Mouse (Mus musculus) limb, embryonic 12.5 days (tissue): ENCODE data around the gene Nap1l1. TPM values are rescaled to one million over a fixed set of nuclear protein-coding genes. Genes with fewer than 3 reads are reported as not detected.

Experiments
- ATAC-seq: fragments of 200-750 bp; cut with Nextera tagmentation; 2 replicates; pipeline ENCODE4 v1.8.0; 2017; ENCODE audit warnings: low read depth, moderate TSS enrichment; ENCODE audit not compliant: insufficient number of reproducible peaks, insufficient read depth, low FRiP score, low TSS enrichment
- H3K27ac ChIP-seq: fragments of 300-500 bp; sonication (generic); 2 replicates; pipeline ENCODE4 v1.5.1; 2016; ENCODE audit warnings: mild to moderate bottlenecking, moderate library complexity
- H3K27me3 ChIP-seq: fragments of 300-500 bp; sonication (generic); 2 replicates; pipeline ENCODE4 v1.6.1; 2016; ENCODE audit warnings: mild to moderate bottlenecking, moderate library complexity
- H3K36me3 ChIP-seq: fragments of 300-500 bp; sonication (generic); 2 replicates; pipeline ENCODE4 v1.6.1; 2016; ENCODE audit warnings: mild to moderate bottlenecking, moderate library complexity
- H3K4me1 ChIP-seq: fragments of 300-500 bp; sonication (generic); replicated peaks from 2 replicates; pipeline ENCODE4 v1.6.1; 2016
- H3K4me2 ChIP-seq: fragments of 300-500 bp; sonication (generic); 2 replicates; pipeline ENCODE4 v1.6.1; 2016; ENCODE audit warnings: mild to moderate bottlenecking, moderate library complexity
- H3K4me3 ChIP-seq: fragments of 300-500 bp; sonication (generic); replicated peaks from 2 replicates; pipeline ENCODE4 v1.5.1; 2016; ENCODE audit warnings: mild to moderate bottlenecking
- H3K9ac ChIP-seq: fragments of 300-500 bp; sonication (generic); replicated peaks from 2 replicates; pipeline ENCODE4 v1.6.1; 2016; ENCODE audit warnings: mild to moderate bottlenecking, moderate library complexity
- H3K9me3 ChIP-seq: fragments of 300-500 bp; sonication (generic); 2 replicates; pipeline ENCODE4 v1.6.1; 2016; ENCODE audit warnings: mild to moderate bottlenecking, moderate library complexity
- WGBS: fragments of 180-500 bp; shearing (Covaris S2); methylation state at CpG from one replicate; pipeline ENCODE4 v1.1.7; 2016; 5-methylcytosine and 5-hydroxymethylcytosine counted together
- polyA plus RNA-seq: library from polyadenylated mRNA; unstranded; fragments of >200 nt; fragmentation: Nextera tagmentation; extraction: Ambion mirVana; gene quantifications from 2 replicates; pipeline ENCODE4 v1.2.1, GENCODE M21; 2016

Nap1l1 gene
- polyA plus RNA-seq, 1 experiment from 2014 or later, result 314 TPM

DNA sequence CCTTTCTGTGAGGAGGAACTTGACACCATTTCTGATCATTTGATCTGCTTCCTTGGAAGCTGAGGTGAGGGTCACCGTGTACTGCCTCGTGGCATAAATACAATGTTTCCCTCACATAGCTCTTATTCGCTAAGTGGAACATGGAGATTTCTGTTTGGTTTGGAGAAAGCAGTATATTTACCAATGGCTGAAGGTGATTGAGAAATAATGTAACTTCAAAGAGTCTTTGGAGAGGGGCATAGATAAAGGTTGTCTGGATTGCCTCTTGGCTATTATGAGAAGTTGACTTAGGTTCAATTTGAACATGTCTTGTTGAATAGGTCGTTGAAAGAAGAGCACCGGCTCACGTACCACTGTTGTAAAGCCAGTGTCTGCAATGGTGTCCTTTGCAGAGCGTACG, 61.7 kb downstream of the Nap1l1 start:
- Histone ChIP-seq H3K9ac (no peak overlapping the region), H3K9me3 (no peaks in the 10 kb centered on the region), H3K27me3 (no peaks in the 10 kb centered on the region), H3K4me2 (no peak overlapping the region), H3K4me3 (no peak overlapping the region), H3K27ac (no peak overlapping the region), H3K36me3 (no peaks in the 10 kb centered on the region), H3K4me1 (peaks cover 44% of the 10 kb centered on the region)
- 79% methylated on average over 8 of the region's 8 CpGs for WGBS
- no peak for ATAC-seq

DNA sequence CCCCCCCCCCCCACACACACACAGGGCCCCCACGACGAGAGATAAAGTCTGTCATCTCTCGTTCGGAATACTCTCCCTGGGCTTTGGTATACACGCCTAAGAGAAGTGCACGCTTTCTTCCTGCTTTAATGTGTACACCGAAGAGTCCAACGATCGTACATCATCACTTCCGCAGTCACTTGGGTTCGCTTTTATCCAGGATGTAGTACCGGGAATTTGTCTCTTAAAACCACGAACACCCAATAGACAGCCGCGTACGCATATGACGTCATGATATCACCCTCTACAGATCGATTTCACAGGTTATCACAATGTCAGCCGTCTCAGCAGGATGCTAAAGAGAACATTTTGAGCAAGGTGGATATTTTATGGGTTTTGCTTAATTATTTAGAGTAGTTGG, 64.4 kb downstream of the Nap1l1 start:
- Histone ChIP-seq H3K9me3 (peaks cover 3% of the 10 kb centered on the region; the same call in 1 of the 2 replicates), H3K36me3 (no peaks in the 10 kb centered on the region), H3K9ac (no peak overlapping the region), H3K4me2 (no peak overlapping the region), H3K4me3 (no peak overlapping the region), H3K27ac (peak overlapping the region; percentile 57; the same call in 1 of the 2 replicates), H3K27me3 (no peaks in the 10 kb centered on the region), H3K4me1 (peaks cover 58% of the 10 kb centered on the region)
- no peak for ATAC-seq
- WGBS, result 82% methylated on average over 19 of the region's 19 CpGs

DNA sequence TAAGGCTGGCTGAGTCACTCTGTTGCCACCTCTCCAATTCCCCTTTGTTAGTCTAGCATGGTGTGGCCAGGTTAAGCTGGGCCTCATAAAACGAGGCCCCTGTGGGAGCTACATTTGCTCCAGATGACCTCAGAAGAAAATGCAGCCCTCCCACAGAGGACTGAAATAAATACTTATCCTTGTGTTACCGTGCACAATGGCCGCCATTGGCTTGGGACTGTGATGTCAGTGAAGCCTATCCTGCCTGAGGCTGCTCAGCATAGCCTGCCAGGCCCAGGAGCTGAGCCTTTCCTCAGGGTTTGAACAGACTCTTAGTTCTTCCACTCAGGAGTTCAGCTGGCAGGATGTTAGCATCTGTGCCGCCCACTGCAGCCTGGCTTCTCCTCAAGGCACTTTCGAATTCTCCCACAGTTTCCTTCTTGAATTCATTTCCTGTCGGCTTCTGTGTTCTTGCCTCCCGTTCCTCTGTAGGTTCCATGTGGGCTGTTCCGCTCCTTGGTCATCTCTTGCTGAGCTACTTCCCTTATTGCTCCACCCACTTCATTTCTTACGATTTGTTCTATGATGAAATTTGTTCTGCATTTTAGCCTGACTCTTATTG, 66.8 kb downstream of the Nap1l1 start:
- H3K4me1 ChIP-seq, result peaks cover 63% of the 10 kb centered on the region
- H3K9ac ChIP-seq, result no peak overlapping the region

GRCm38 (mm10) chr10:111540678-111541077, 67.7 kb downstream of the Nap1l1 start:
- 93% methylated on average over 9 of the region's 9 CpGs for WGBS
- H3K36me3 ChIP-seq, result no peaks in the 10 kb centered on the region
- no peak overlapping the region for H3K4me2 ChIP-seq
- no peak for ATAC-seq
- no peaks in the 10 kb centered on the region for H3K27me3 ChIP-seq
- H3K4me3 ChIP-seq, result no peak overlapping the region
- H3K4me1 ChIP-seq, result peaks cover 59% of the 10 kb centered on the region
- peaks cover 3% of the 10 kb centered on the region; the same call in 1 of the 2 replicates for H3K9me3 ChIP-seq
- peak overlapping the region; percentile 87; the same call in 1 of the 2 replicates for H3K27ac ChIP-seq
- no peak overlapping the region for H3K9ac ChIP-seq

More for the DNA sequence above, 66.8 kb downstream of the Nap1l1 start:
- Histone ChIP-seq H3K27ac (peak overlapping the region; percentile 87), H3K36me3 (no peaks in the 10 kb centered on the region), H3K27me3 (no peaks in the 10 kb centered on the region), H3K9me3 (peaks cover 3% of the 10 kb centered on the region; the same call in 1 of the 2 replicates), H3K4me2 (peak overlapping the region; percentile 35), H3K4me3 (no peak overlapping the region)
- ATAC-seq, result peak; percentile 93
- 11% methylated on average over 9 of the region's 9 CpGs for WGBS

GRCm38 (mm10) chr10:111543106-111543505, 70.1 kb downstream of the Nap1l1 start:
- peaks cover 45% of the 10 kb centered on the region for H3K4me1 ChIP-seq
- H3K27me3 ChIP-seq, result no peaks in the 10 kb centered on the region
- H3K4me3 ChIP-seq, result no peak overlapping the region
- H3K9ac ChIP-seq, result no peak overlapping the region
- H3K4me2 ChIP-seq, result no peak overlapping the region
- H3K36me3 ChIP-seq, result no peaks in the 10 kb centered on the region
- ATAC-seq, result no peak
- H3K27ac ChIP-seq, result peak overlapping the region; percentile 4; the same call in 1 of the 2 replicates
- 87% methylated on average over 7 of the region's 7 CpGs for WGBS
- H3K9me3 ChIP-seq, result peaks cover 3% of the 10 kb centered on the region; the same call in 1 of the 2 replicates

GRCm38 (mm10) chr10:111543781-111544260, 70.8 kb downstream of the Nap1l1 start:
- 54% methylated on average over 7 of the region's 7 CpGs for WGBS

GRCm38 (mm10) chr10:111544311-111544710, 71.3 kb downstream of the Nap1l1 start:
- ATAC-seq, result no peak
- WGBS, result 79% methylated on average over 4 of the region's 4 CpGs
- Histone ChIP-seq H3K27me3 (no peaks in the 10 kb centered on the region), H3K4me2 (no peak overlapping the region), H3K4me1 (peaks cover 33% of the 10 kb centered on the region), H3K9me3 (peaks cover 3% of the 10 kb centered on the region; the same call in 1 of the 2 replicates), H3K27ac (no peak overlapping the region), H3K4me3 (no peak overlapping the region), H3K36me3 (no peaks in the 10 kb centered on the region), H3K9ac (no peak overlapping the region)

More at GRCm38 (mm10) chr10:111543781-111544260, 70.8 kb downstream of the Nap1l1 start:
- Histone ChIP-seq H3K27ac (no peak overlapping the region), H3K9ac (no peak overlapping the region), H3K4me2 (no peak overlapping the region), H3K9me3 (peaks cover 3% of the 10 kb centered on the region; the same call in 1 of the 2 replicates), H3K27me3 (no peaks in the 10 kb centered on the region), H3K36me3 (no peaks in the 10 kb centered on the region), H3K4me3 (no peak overlapping the region), H3K4me1 (peaks cover 38% of the 10 kb centered on the region)
- ATAC-seq, result no peak

DNA sequence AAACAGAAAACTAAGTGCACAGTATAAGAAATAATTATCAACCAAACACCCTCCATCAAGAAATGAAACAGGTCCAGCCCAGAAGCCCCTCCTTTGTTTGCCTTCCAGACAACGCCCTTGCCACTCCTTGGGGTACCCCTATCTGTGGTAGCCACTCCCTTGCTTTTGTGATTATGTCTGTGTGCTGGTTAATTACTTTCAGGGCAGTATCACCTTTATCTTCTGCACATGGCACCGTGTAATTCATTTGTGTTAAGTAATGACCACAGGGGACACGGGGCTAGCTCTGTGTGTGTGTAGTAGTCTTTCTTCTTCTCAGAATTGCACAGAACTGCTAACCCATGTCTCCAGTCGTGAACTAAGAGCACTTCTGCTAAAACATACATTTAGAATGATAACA, 72.6 kb downstream of the Nap1l1 start:
- Histone ChIP-seq H3K4me1 (peaks cover 19% of the 10 kb centered on the region), H3K27ac (no peak overlapping the region), H3K27me3 (no peaks in the 10 kb centered on the region), H3K36me3 (no peaks in the 10 kb centered on the region), H3K9me3 (peaks cover 3% of the 10 kb centered on the region; the same call in 1 of the 2 replicates), H3K4me2 (no peak overlapping the region), H3K4me3 (no peak overlapping the region), H3K9ac (no peak overlapping the region)
- 74% methylated on average over 4 of the region's 4 CpGs for WGBS
- ATAC-seq, result no peak

Other genes with a start within 250 kb of the Nap1l1 start
- 6.8 and 7.2 TPM in 2 replicates for gene Bbs10, start 174.5 kb upstream of the Nap1l1 start, polyA plus RNA-seq
- gene Phlda1, start 33.1 kb downstream of the Nap1l1 start, polyA plus RNA-seq, result 28.2 and 35.3 TPM in 2 replicates